Mouse (Mus musculus) midbrain, embryonic 16.5 days (tissue): Measurements from ENCODE around the gene Tmem120b. TPM values are rescaled to one million over a fixed set of nuclear protein-coding genes. Genes with fewer than 3 reads are reported as not detected.

Experiments used
- ATAC-seq: fragments of 200-750 bp; cut with Nextera tagmentation; 2 replicates; pipeline ENCODE4 v1.8.0; 2017; ENCODE audit warnings: moderate TSS enrichment
- H3K27ac ChIP-seq: fragments of 300-500 bp; sonication (generic); 2 replicates; pipeline ENCODE4 v1.5.1; 2014; ENCODE audit warnings: mild to moderate bottlenecking, low read length, mixed read lengths
- H3K27me3 ChIP-seq: fragments of 300-500 bp; sonication (generic); 2 replicates; pipeline ENCODE4 v1.6.1; 2014; ENCODE audit warnings: low read depth, low read length, mixed read lengths; ENCODE audit not compliant: control insufficient read depth, insufficient read depth
- H3K36me3 ChIP-seq: fragments of 300-500 bp; sonication (generic); 2 replicates; pipeline ENCODE4 v1.6.1; 2014; ENCODE audit warnings: mild to moderate bottlenecking, low read length, moderate library complexity, mixed read lengths; ENCODE audit not compliant: control insufficient read depth, insufficient read depth
- H3K4me1 ChIP-seq: fragments of 300-500 bp; sonication (generic); 2 replicates; pipeline ENCODE4 v1.6.1; 2014; ENCODE audit warnings: mild to moderate bottlenecking, low read length, mixed read lengths; ENCODE audit not compliant: control insufficient read depth, insufficient read depth
- H3K4me2 ChIP-seq: fragments of 300-500 bp; sonication (generic); 2 replicates; pipeline ENCODE4 v1.6.1; 2014; ENCODE audit warnings: mild to moderate bottlenecking, low read length, mixed read lengths
- H3K4me3 ChIP-seq: fragments of 300-500 bp; sonication (generic); 2 replicates; pipeline ENCODE4 v1.5.1; 2014; ENCODE audit warnings: low read depth, mild to moderate bottlenecking, low read length, moderate library complexity, mixed read lengths
- H3K9ac ChIP-seq: fragments of 300-500 bp; sonication (generic); 2 replicates; pipeline ENCODE4 v1.6.1; 2014; ENCODE audit warnings: low read depth, low read length, mixed read lengths
- H3K9me3 ChIP-seq: fragments of 300-500 bp; sonication (generic); replicated peaks from 2 replicates; pipeline ENCODE4 v1.6.1; 2014; ENCODE audit warnings: mild to moderate bottlenecking, low read length, mixed read lengths; ENCODE audit not compliant: control insufficient read depth, poor library complexity, severe bottlenecking
- WGBS: fragments of 180-500 bp; shearing (Covaris S2); extraction: QIAGEN DNeasy Blood & Tissue Kit; methylation state at CpG from one replicate; pipeline ENCODE4 v1.1.7; 2014; 5-methylcytosine and 5-hydroxymethylcytosine counted together
- polyA plus RNA-seq: library from polyadenylated mRNA; unstranded; fragments of >200 nt; fragmentation: Nextera tagmentation; extraction: Ambion mirVana; gene quantifications from 2 replicates; pipeline ENCODE4 v1.2.1, GENCODE M21; 2015

Gene Tmem120b
- polyA plus RNA-seq, 1 experiment from 2014 or later = 16.9 TPM

GRCm38 (mm10) chr5:123134186-123134874, 66.1 kb downstream of the Tmem120b start:
- H3K4me3 ChIP-seq = peak overlapping the region; percentile 94
- no peaks in the 10 kb centered on the region for H3K27me3 ChIP-seq
- peak overlapping the region; percentile 100 for H3K27ac ChIP-seq
- no peak for ATAC-seq
- peak overlapping the region; percentile 100 for H3K9ac ChIP-seq
- H3K4me1 ChIP-seq = peaks cover 62% of the 10 kb centered on the region
- peak overlapping the region; percentile 87 for H3K4me2 ChIP-seq
- H3K36me3 ChIP-seq = no peaks in the 10 kb centered on the region
- 18% methylated on average over 13 of the region's 13 CpGs for WGBS
- H3K9me3 ChIP-seq = no peaks in the 10 kb centered on the region

GRCm38 (mm10) chr5:123134875-123135382, 66.7 kb downstream of the Tmem120b start:
- Histone ChIP-seq H3K27ac (peak overlapping the region; percentile 100), H3K4me3 (peak overlapping the region; percentile 94), H3K9me3 (no peaks in the 10 kb centered on the region), H3K9ac (peak overlapping the region; percentile 100), H3K4me2 (peak overlapping the region; percentile 87), H3K36me3 (no peaks in the 10 kb centered on the region), H3K27me3 (no peaks in the 10 kb centered on the region), H3K4me1 (peaks cover 62% of the 10 kb centered on the region)
- WGBS = 19% methylated on average over 8 of the region's 8 CpGs
- no peak for ATAC-seq

GRCm38 (mm10) chr5:123135471-123136360, 67.5 kb downstream of the Tmem120b start:
- Histone ChIP-seq H3K9ac (peak overlapping the region; percentile 100), H3K9me3 (no peaks in the 10 kb centered on the region), H3K27me3 (no peaks in the 10 kb centered on the region), H3K4me1 (peaks cover 62% of the 10 kb centered on the region), H3K4me2 (peak overlapping the region; percentile 87), H3K4me3 (peak overlapping the region; percentile 94), H3K27ac (peak overlapping the region; percentile 100), H3K36me3 (no peaks in the 10 kb centered on the region)
- WGBS = 3% methylated on average over 30 of the region's 30 CpGs
- ATAC-seq = no peak

- WGBS = under 1% methylated on average over 13 of the region's 13 CpGs
- H3K9me3 ChIP-seq = no peaks in the 10 kb centered on the region
- no peak for ATAC-seq
- peak overlapping the region; percentile 100 for H3K27ac ChIP-seq
- no peaks in the 10 kb centered on the region for H3K27me3 ChIP-seq
- no peaks in the 10 kb centered on the region for H3K36me3 ChIP-seq
- H3K4me2 ChIP-seq = peak overlapping the region; percentile 87
- H3K9ac ChIP-seq = peak overlapping the region; percentile 100
- peak overlapping the region; percentile 94 for H3K4me3 ChIP-seq
- H3K4me1 ChIP-seq = peaks cover 60% of the 10 kb centered on the region
These were observed 68.3 kb downstream of the Tmem120b start for GRCm38 (mm10) chr5:123136361-123137043.

GRCm38 (mm10) chr5:123137044-123137909, 69.1 kb downstream of the Tmem120b start:
- Histone ChIP-seq H3K27ac (peak overlapping the region; percentile 100), H3K27me3 (no peaks in the 10 kb centered on the region), H3K4me1 (peaks cover 53% of the 10 kb centered on the region), H3K4me3 (peak overlapping the region; percentile 94), H3K9ac (peak overlapping the region; percentile 100), H3K9me3 (no peaks in the 10 kb centered on the region), H3K36me3 (no peaks in the 10 kb centered on the region), H3K4me2 (peak overlapping the region; percentile 87)
- ATAC-seq = no peak
- 1% methylated on average over 20 of the region's 20 CpGs for WGBS

GRCm38 (mm10) chr5:123137910-123138229, 69.7 kb downstream of the Tmem120b start:
- no peaks in the 10 kb centered on the region for H3K27me3 ChIP-seq
- H3K27ac ChIP-seq = peak overlapping the region; percentile 100
- under 1% methylated on average over 5 of the region's 6 CpGs for WGBS
- H3K9me3 ChIP-seq = no peaks in the 10 kb centered on the region
- no peaks in the 10 kb centered on the region for H3K36me3 ChIP-seq
- peak overlapping the region; percentile 94 for H3K4me3 ChIP-seq
- ATAC-seq = no peak
- peaks cover 47% of the 10 kb centered on the region for H3K4me1 ChIP-seq
- H3K9ac ChIP-seq = peak overlapping the region; percentile 100
- H3K4me2 ChIP-seq = peak overlapping the region; percentile 87

- 0% methylated on average over 26 of the region's 40 CpGs for WGBS
- Histone ChIP-seq H3K27me3 (no peaks in the 10 kb centered on the region), H3K27ac (peak overlapping the region; percentile 100), H3K4me2 (peak overlapping the region; percentile 87), H3K4me3 (peak overlapping the region; percentile 94), H3K9ac (peak overlapping the region; percentile 100), H3K36me3 (no peaks in the 10 kb centered on the region), H3K9me3 (no peaks in the 10 kb centered on the region), H3K4me1 (peaks cover 43% of the 10 kb centered on the region)
- no peak for ATAC-seq
These were observed 70.2 kb downstream of the Tmem120b start for GRCm38 (mm10) chr5:123138230-123138911.
